Mouse (Mus musculus) ES-E14 (cell line): Measurements from ENCODE around the gene Senp2. TPM values are rescaled to one million over a fixed set of nuclear protein-coding genes. Genes with fewer than 3 reads are reported as not detected.

Experiments
- DNase-seq: peaks from one replicate; pipeline ENCODE4 v3.0.0-alpha.2; 2013; ENCODE audit warnings: low read depth, low spot score
- H3K27ac ChIP-seq: 2 replicates; pipeline ENCODE4 v1.5.1; 2012; ENCODE audit warnings: low read depth, mild to moderate bottlenecking, low read length, moderate library complexity, mixed read lengths; ENCODE audit not compliant: poor library complexity, insufficient read depth, severe bottlenecking
- H3K36me3 ChIP-seq: 2 replicates; pipeline ENCODE4 v1.6.1; 2012; ENCODE audit warnings: mild to moderate bottlenecking, low read length, moderate library complexity, mixed read lengths; ENCODE audit not compliant: control insufficient read depth, poor library complexity, insufficient read depth, severe bottlenecking
- H3K4me1 ChIP-seq, 2 experiments: fragments of 150-350 bp in 1 of 2; sonication (generic) in 1 of 2; 2 replicates each; pipeline ENCODE4 v1.6.1; 2012; ENCODE audit warnings: low read length in 2 of 2, mild to moderate bottlenecking in 1 of 2, mixed read lengths in 1 of 2; ENCODE audit not compliant: control insufficient read depth in 2 of 2, insufficient read depth in 2 of 2, poor library complexity in 1 of 2
- H3K4me3 ChIP-seq, 2 experiments: fragments of 150-350 bp in 1 of 2; sonication (generic) in 1 of 2; 2 replicates each; pipeline ENCODE4 v1.5.1; 2012; ENCODE audit warnings: low read length in 2 of 2, low read depth in 1 of 2, mild to moderate bottlenecking in 1 of 2, mixed read lengths in 1 of 2; ENCODE audit not compliant: insufficient read depth in 1 of 2, poor library complexity in 1 of 2, severe bottlenecking in 1 of 2
- H3K9ac ChIP-seq: 2 replicates; pipeline ENCODE4 v1.6.1; 2012; ENCODE audit warnings: low read depth, mild to moderate bottlenecking, low read length, mixed read lengths; ENCODE audit not compliant: poor library complexity, insufficient read depth, severe bottlenecking
- H3K9me3 ChIP-seq: fragments of 150-350 bp; sonication (generic); 2 replicates; pipeline ENCODE4 v1.6.1; 2012; ENCODE audit warnings: low read depth, mild to moderate bottlenecking, low read length; ENCODE audit not compliant: control insufficient read depth, insufficient read depth
- CHD2 ChIP-seq: IDR thresholded peaks from 2 replicates; pipeline ENCODE4 v1.6.1; 2014; ENCODE audit warnings: mild to moderate bottlenecking, low read depth, low read length, inconsistent platforms
- HCFC1 ChIP-seq: IDR thresholded peaks from 2 replicates; pipeline ENCODE4 v1.6.1; 2012; ENCODE audit warnings: low read length, inconsistent platforms, borderline replicate concordance; ENCODE audit not compliant: insufficient read depth
- MAFK ChIP-seq: IDR thresholded peaks from 2 replicates; pipeline ENCODE4 v1.6.1; 2014; ENCODE audit warnings: mild to moderate bottlenecking, low read depth, low read length, inconsistent platforms; ENCODE audit not compliant: insufficient read depth
- ZC3H11A ChIP-seq: IDR thresholded peaks from 2 replicates; pipeline ENCODE4 v1.6.1; 2012; ENCODE audit warnings: low read depth, mild to moderate bottlenecking, inconsistent platforms, low read length, borderline replicate concordance
- ZNF384 ChIP-seq: IDR thresholded peaks from 2 replicates; pipeline ENCODE4 v1.6.1; 2012; ENCODE audit warnings: low read depth, low read length, inconsistent platforms
- in situ Hi-C, 2 experiments: fragments of 600-800 bp; cut with MboI; formaldehyde crosslinking; loops; one replicate each; pipeline ENCODE4 v1.15.1; 2025; ENCODE audit warnings: low sequenced_read_pairs in 2 of 2, inconsistent platforms in 1 of 2; ENCODE audit not compliant: unreplicated experiment in 2 of 2
- total RNA-seq: library from RNA; depleted of rRNA; stranded (reverse); fragments of 300-350 nt; gene quantifications from 2 replicates; pipeline ENCODE4 v1.2.3, GENCODE M21; 2012

Gene Senp2
- total RNA-seq, 1 experiment: 59.1 TPM

GRCm38 (mm10) chr16:22075829-22076619 is 66.7 kb downstream of the Senp2 start:
- H3K4me1 ChIP-seq: peaks cover 6 to 15% of the 10 kb centered on the region in 2 experiments; a peak in 3 of 4 replicates
- peak overlapping the region; percentile 92 for H3K27ac ChIP-seq
- H3K9ac ChIP-seq: no peak overlapping the region
- peak overlapping the region in 1 of 2 experiments; percentile 25; a peak in 2 of 4 replicates for H3K4me3 ChIP-seq
- peak; percentile 63 for DNase-seq
- peaks cover 13% of the 10 kb centered on the region for H3K36me3 ChIP-seq
- H3K9me3 ChIP-seq: no peaks in the 10 kb centered on the region
- in situ Hi-C loops: no loop called here
- TF ChIP-seq ZC3H11A (no peak), MAFK (no peak), ZNF384 (no peak), CHD2 (no peak), HCFC1 (no peak)

DNA sequence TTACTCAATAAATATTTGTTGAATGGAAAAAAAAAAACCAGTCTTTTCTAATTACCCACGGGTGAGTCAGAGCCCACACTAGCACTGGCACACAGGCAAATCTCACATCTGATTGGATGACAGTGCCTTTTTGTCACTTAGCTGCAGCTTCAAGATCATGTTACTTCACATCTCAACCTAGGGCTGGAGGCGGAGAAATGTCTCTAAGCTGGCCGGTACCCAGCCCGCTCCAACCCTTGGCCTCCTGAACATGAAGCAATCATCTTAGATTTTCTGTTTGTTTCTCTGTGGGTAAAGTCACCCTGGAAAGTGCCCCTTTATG is 67.3 kb downstream of the Senp2 start:
- in situ Hi-C loops: no loop called here
- peak overlapping the region; percentile 57; the same call in 1 of the 2 replicates for H3K27ac ChIP-seq
- H3K4me3 ChIP-seq: no peak overlapping the region
- TF ChIP-seq CHD2 (no peak), ZC3H11A (no peak), ZNF384 (no peak), MAFK (no peak), HCFC1 (no peak)
- peaks cover 15% of the 10 kb centered on the region for H3K36me3 ChIP-seq
- no peak for DNase-seq
- no peak overlapping the region for H3K9ac ChIP-seq
- peaks cover 6 to 16% of the 10 kb centered on the region in 2 experiments; a peak in 3 of 4 replicates for H3K4me1 ChIP-seq
- no peaks in the 10 kb centered on the region for H3K9me3 ChIP-seq

- Histone ChIP-seq H3K27ac (no peak overlapping the region), H3K36me3 (peaks cover 19% of the 10 kb centered on the region), H3K9me3 (no peaks in the 10 kb centered on the region), H3K4me3 (no peak overlapping the region), H3K9ac (no peak overlapping the region), H3K4me1 (peaks cover 4 to 12% of the 10 kb centered on the region in 2 experiments; a peak in 3 of 4 replicates)
- in situ Hi-C loops: no loop called here
- TF ChIP-seq ZNF384 (no peak), HCFC1 (no peak), CHD2 (no peak), ZC3H11A (no peak), MAFK (no peak)
- no peak for DNase-seq
Observed at GRCm38 (mm10) chr16:22080125-22080710, 70.9 kb downstream of the Senp2 start.

- Histone ChIP-seq H3K27ac (no peak overlapping the region), H3K4me1 (peaks cover 0 to 4% of the 10 kb centered on the region in 2 experiments; a peak in 1 of 4 replicates), H3K9ac (no peak overlapping the region), H3K36me3 (peaks cover 8% of the 10 kb centered on the region), H3K4me3 (no peak overlapping the region), H3K9me3 (no peaks in the 10 kb centered on the region)
- TF ChIP-seq ZNF384 (no peak), ZC3H11A (no peak), MAFK (no peak), HCFC1 (no peak), CHD2 (no peak)
- in situ Hi-C loops: no loop called here
- no peak for DNase-seq
Observed at GRCm38 (mm10) chr16:22085411-22085810, 76.1 kb downstream of the Senp2 start.
